Mouse (Mus musculus): ENCODE results near the gene Ppp6r3. TPM values are rescaled to one million over a fixed set of nuclear protein-coding genes. Genes with fewer than 3 reads are reported as not detected.
"Not testable (repeated sequence)": the region's sequence is repeated elsewhere in the genome, so short reads cannot be mapped to it uniquely, and the experiment has no call there.

Ppp6r3 gene
- polyA plus RNA-seq, 1 experiment, result 28.8 TPM

DNA sequence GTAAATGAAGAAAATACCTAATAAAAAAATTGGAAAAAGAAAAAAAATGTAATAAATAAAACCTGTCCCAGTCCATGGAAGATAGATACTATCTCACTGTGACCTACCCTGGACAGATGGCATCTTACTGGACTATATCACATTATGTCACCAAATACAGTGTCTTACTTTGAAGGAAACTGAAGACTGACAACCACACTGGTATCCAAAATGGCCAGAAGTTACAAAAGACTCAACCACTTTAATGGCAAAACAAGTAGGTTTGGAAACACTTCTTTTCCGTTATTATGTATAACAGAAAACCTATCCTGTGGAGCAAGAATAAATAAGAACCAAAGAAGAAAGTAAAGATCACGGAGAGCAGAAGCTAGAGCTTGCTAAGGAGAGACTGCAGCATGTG, 35.3 kb downstream of the Ppp6r3 start:
- H3K4me3 ChIP-seq (ENCODE audit: control insufficient read depth, low read depth, low read length), result no peak overlapping the region
- no peaks in the 10 kb centered on the region for H3K4me1 ChIP-seq (ENCODE audit: control insufficient read depth, insufficient read depth, low read length)
- H3K27me3 ChIP-seq (ENCODE audit: control insufficient read depth, insufficient read depth, low read length), result no peaks in the 10 kb centered on the region
- TF ChIP-seq CTCF (IDR thresholded peaks at IDR 0.05; ENCODE audit: control insufficient read depth, insufficient read depth, insufficient replicate concordance, low read depth, low read length) (no peak), POLR2A (IDR thresholded peaks at IDR 0.05; ENCODE audit: control insufficient read depth, low read depth, low read length) (no peak)
- H3K36me3 ChIP-seq (ENCODE audit: control insufficient read depth, insufficient read depth, low read length), result peaks cover 2% of the 10 kb centered on the region
- H3K27ac ChIP-seq (ENCODE audit: control insufficient read depth, insufficient read depth, low read depth, low read length), result no peak overlapping the region

DNA sequence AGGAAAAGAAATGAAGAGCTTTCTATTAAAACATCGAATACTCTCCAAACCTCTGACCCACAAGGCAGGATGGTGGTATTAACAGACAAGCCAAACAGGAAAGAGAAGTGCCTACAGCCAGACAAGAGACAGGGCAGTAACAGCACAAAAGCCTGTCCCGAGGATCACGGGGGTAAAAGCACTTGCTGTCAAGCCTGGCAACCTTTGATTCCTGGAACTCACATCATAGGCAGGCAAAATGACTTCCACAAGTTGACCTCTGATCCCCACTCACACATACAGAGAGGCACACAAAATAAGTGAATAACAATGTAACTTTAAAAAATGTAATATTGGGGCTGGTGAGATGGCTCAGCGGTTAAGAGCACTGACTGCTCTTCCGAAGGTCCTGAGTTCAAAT, 36.1 kb downstream of the Ppp6r3 start:
- H3K27ac ChIP-seq (ENCODE audit: control insufficient read depth, insufficient read depth, low read depth, low read length), result no peak overlapping the region
- no peaks in the 10 kb centered on the region for H3K27me3 ChIP-seq (ENCODE audit: control insufficient read depth, insufficient read depth, low read length)
- TF ChIP-seq POLR2A (IDR thresholded peaks at IDR 0.05; ENCODE audit: control insufficient read depth, low read depth, low read length) (no peak), CTCF (IDR thresholded peaks at IDR 0.05; ENCODE audit: control insufficient read depth, insufficient read depth, insufficient replicate concordance, low read depth, low read length) (no peak)
- no peaks in the 10 kb centered on the region for H3K4me1 ChIP-seq (ENCODE audit: control insufficient read depth, insufficient read depth, low read length)
- peaks cover 2% of the 10 kb centered on the region for H3K36me3 ChIP-seq (ENCODE audit: control insufficient read depth, insufficient read depth, low read length)
- no peak overlapping the region for H3K4me3 ChIP-seq (ENCODE audit: control insufficient read depth, low read depth, low read length)

DNA sequence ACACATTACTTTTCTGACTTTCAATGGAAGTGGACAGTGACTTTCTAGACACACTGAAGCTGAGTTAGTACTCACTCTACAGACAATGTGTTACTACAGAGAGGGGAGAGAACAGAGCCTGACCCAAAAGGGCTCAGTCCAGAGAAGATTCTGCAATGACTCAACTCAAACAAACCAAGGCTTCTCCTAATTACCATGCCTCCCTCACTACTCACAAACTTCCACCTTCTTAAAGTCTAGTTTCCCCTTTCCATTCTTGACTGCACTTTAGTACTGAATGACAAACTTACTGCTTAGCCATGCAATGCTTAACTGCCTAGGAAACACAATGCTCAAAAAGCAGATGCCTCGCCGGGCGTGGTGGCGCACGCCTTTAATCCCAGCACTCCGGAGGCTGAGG, 37.9 kb downstream of the Ppp6r3 start:
- no peaks in the 10 kb centered on the region for H3K4me1 ChIP-seq (ENCODE audit: control insufficient read depth, insufficient read depth, low read length)
- TF ChIP-seq POLR2A (IDR thresholded peaks at IDR 0.05; ENCODE audit: control insufficient read depth, low read depth, low read length) (no peak), CTCF (IDR thresholded peaks at IDR 0.05; ENCODE audit: control insufficient read depth, insufficient read depth, insufficient replicate concordance, low read depth, low read length) (no peak)
- no peaks in the 10 kb centered on the region for H3K27me3 ChIP-seq (ENCODE audit: control insufficient read depth, insufficient read depth, low read length)
- H3K4me3 ChIP-seq (ENCODE audit: control insufficient read depth, low read depth, low read length), result no peak overlapping the region
- no peaks in the 10 kb centered on the region for H3K36me3 ChIP-seq (ENCODE audit: control insufficient read depth, insufficient read depth, low read length)
- H3K27ac ChIP-seq (ENCODE audit: control insufficient read depth, insufficient read depth, low read depth, low read length), result no peak overlapping the region

DNA sequence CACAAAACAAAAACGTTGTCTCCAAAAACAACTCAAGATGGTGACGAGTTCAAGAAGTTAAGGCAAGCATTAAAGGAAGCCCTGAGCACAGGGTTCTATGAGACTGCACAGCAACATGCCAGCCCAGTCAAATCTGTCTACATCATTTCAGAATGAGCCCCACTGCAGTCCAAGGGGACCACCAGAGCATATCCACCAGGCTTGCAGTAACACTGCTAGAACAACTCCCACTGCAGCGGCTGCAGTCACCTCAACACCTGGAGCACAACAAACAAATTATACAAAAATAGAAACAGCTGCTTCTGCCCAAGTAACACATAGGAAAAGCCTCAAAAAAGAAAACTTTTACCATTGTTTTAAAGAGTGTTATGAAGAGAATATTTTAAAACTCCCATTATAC, 40.6 kb downstream of the Ppp6r3 start:
- Histone ChIP-seq H3K36me3 (ENCODE audit: control insufficient read depth, insufficient read depth, low read length) (no peaks in the 10 kb centered on the region), H3K4me3 (ENCODE audit: control insufficient read depth, low read depth, low read length) (no peak overlapping the region), H3K27ac (ENCODE audit: control insufficient read depth, insufficient read depth, low read depth, low read length) (no peak overlapping the region), H3K27me3 (ENCODE audit: control insufficient read depth, insufficient read depth, low read length) (no peaks in the 10 kb centered on the region), H3K4me1 (ENCODE audit: control insufficient read depth, insufficient read depth, low read length) (no peaks in the 10 kb centered on the region)
- no peak for TF ChIP-seq POLR2A (IDR thresholded peaks at IDR 0.05; ENCODE audit: control insufficient read depth, low read depth, low read length)
- TF ChIP-seq CTCF (IDR thresholded peaks at IDR 0.05; ENCODE audit: control insufficient read depth, insufficient read depth, insufficient replicate concordance, low read depth, low read length), result no peak

DNA sequence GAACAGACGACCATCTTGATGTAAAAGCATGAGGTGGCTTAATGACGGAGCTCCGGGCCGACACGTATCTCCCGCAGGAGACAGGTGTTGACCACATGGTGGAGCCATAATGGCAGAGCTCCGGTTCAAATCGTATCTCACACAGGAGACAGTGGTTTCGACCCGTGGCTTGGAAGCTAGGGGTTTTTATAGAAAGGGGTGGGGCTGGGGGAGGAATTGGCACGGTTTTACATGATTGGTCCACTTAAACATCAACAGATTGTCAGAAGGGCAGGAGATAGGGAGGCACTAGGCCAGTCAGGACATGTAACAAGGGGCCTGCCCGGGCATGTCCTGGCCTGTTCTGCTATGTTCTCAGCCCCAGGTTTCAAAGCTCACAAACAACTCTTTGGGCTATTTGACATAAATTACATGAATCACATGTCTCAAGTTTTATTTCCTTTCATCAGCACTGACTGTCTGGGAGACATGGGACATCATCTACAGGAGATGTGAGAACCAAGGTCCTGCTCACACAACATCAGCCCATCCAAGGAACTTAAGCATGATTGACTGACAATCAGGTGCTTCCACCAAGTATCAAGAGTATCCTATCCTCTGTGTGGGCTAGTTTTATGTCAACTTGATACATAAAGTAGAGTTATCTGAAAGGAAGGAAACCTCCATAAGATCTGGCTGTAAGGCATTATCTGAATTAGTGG, 42.1 kb downstream of the Ppp6r3 start:
- H3K27ac ChIP-seq (ENCODE audit: control insufficient read depth, insufficient read depth, low read depth, low read length); H3K4me1 ChIP-seq (ENCODE audit: control insufficient read depth, insufficient read depth, low read length); H3K36me3 ChIP-seq (ENCODE audit: control insufficient read depth, insufficient read depth, low read length); H3K27me3 ChIP-seq (ENCODE audit: control insufficient read depth, insufficient read depth, low read length); H3K4me3 ChIP-seq (ENCODE audit: control insufficient read depth, low read depth, low read length): not testable (repeated sequence)

DNA sequence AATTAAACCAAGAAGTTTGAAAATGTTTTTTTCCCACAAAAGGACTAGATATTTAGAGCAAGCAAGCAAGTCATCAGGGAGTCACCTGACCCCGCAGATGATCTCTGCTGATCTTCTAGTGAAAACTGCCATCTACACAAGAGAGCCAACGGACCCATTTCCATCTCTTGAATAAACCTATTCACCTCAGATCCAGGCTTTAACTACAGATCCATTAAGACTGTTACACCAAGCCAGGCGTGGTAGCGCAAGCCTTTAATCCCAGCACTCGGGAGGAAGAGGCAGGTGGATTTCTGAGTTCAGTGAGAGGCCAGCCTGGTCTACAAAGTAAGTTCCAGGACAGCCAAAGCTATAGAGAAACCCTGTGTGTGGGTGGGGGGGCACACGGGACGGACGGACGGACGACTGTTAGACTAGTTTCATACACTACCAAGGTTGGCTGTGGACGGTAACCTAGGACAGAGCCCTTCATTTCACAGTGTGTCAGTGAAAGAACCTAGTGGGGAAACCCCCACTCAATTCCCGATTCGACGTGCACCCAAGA, 42.8 kb downstream of the Ppp6r3 start:
- no peak overlapping the region for H3K27ac ChIP-seq (ENCODE audit: control insufficient read depth, insufficient read depth, low read depth, low read length)
- H3K27me3 ChIP-seq (ENCODE audit: control insufficient read depth, insufficient read depth, low read length), result no peaks in the 10 kb centered on the region
- peaks cover 2% of the 10 kb centered on the region; the same call in 1 of the 2 replicates for H3K4me1 ChIP-seq (ENCODE audit: control insufficient read depth, insufficient read depth, low read length)
- no peak for TF ChIP-seq CTCF (IDR thresholded peaks at IDR 0.05; ENCODE audit: control insufficient read depth, insufficient read depth, insufficient replicate concordance, low read depth, low read length)
- TF ChIP-seq POLR2A (IDR thresholded peaks at IDR 0.05; ENCODE audit: control insufficient read depth, low read depth, low read length), result no peak
- no peak overlapping the region for H3K4me3 ChIP-seq (ENCODE audit: control insufficient read depth, low read depth, low read length)
- H3K36me3 ChIP-seq (ENCODE audit: control insufficient read depth, insufficient read depth, low read length), result no peaks in the 10 kb centered on the region

DNA sequence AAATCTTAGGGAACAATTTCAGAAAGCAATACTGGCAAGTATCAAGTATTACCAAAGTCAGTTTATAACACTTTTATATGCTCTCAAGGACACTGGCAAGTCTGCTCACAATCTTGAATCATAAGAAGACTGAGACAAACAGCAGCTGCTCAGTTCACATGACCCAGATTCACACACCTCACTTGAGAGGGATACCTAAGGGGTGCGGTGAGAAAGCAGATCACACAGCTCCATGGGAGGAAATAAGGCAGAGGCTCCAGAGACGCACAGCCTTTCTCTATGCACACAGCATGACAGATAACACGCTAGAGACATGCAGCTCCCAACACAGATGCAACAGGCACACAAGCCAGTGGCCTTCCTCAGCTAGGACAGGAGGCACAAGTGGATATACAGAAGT, 45.8 kb downstream of the Ppp6r3 start:
- no peaks in the 10 kb centered on the region for H3K27me3 ChIP-seq (ENCODE audit: control insufficient read depth, insufficient read depth, low read length)
- H3K4me3 ChIP-seq (ENCODE audit: control insufficient read depth, low read depth, low read length), result no peak overlapping the region
- H3K27ac ChIP-seq (ENCODE audit: control insufficient read depth, insufficient read depth, low read depth, low read length), result no peak overlapping the region
- no peak for TF ChIP-seq CTCF (IDR thresholded peaks at IDR 0.05; ENCODE audit: control insufficient read depth, insufficient read depth, insufficient replicate concordance, low read depth, low read length)
- no peaks in the 10 kb centered on the region for H3K36me3 ChIP-seq (ENCODE audit: control insufficient read depth, insufficient read depth, low read length)
- peaks cover 2% of the 10 kb centered on the region; the same call in 1 of the 2 replicates for H3K4me1 ChIP-seq (ENCODE audit: control insufficient read depth, insufficient read depth, low read length)

DNA sequence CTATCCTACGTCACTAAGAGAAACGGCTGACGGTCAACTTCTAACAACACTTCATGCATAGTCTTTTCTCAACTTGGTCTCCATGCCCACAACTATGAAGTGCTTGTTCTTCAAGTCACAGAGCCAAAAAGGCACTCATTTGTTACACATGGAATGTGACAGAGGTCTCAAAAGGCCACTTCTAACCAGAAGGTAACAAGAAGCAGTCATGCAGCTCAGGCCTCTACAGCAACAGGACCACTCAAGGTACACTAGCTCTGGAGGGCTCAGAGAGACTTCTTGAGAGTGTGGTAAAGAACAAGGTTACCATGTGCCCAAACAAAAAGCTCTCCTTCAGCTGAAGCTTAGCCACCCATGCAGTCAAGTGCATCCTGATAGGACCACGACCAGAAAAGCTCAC, 46.9 kb downstream of the Ppp6r3 start:
- no peak overlapping the region for H3K27ac ChIP-seq (ENCODE audit: control insufficient read depth, insufficient read depth, low read depth, low read length)
- H3K4me3 ChIP-seq (ENCODE audit: control insufficient read depth, low read depth, low read length), result no peak overlapping the region
- H3K27me3 ChIP-seq (ENCODE audit: control insufficient read depth, insufficient read depth, low read length), result no peaks in the 10 kb centered on the region
- no peaks in the 10 kb centered on the region for H3K36me3 ChIP-seq (ENCODE audit: control insufficient read depth, insufficient read depth, low read length)
- H3K4me1 ChIP-seq (ENCODE audit: control insufficient read depth, insufficient read depth, low read length), result peaks cover 2% of the 10 kb centered on the region; the same call in 1 of the 2 replicates
- TF ChIP-seq POLR2A (IDR thresholded peaks at IDR 0.05; ENCODE audit: control insufficient read depth, low read depth, low read length) (no peak), CTCF (IDR thresholded peaks at IDR 0.05; ENCODE audit: control insufficient read depth, insufficient read depth, insufficient replicate concordance, low read depth, low read length) (no peak)

Data from testis, adult 2 months (tissue).